Mouse (Mus musculus): ENCODE data around the gene Tdo2. TPM values are rescaled to one million over a fixed set of nuclear protein-coding genes. Genes with fewer than 3 reads are reported as not detected.

Tdo2 gene
- polyA plus RNA-seq, 1 experiment from 2014 or later = 0.08 TPM

GRCm38 (mm10) chr3:81932141-81933101 lies 43.6 kb downstream of the Tdo2 start, which contains the start of gene Ctso:
Gene Ctso (plus strand): TSS chr3:81932601.
- 0 out of 2 replicates have a peak, but pooled peaks cover 4% of the 10 kb centered on the region for H3K4me1 ChIP-seq (ENCODE audit: control insufficient read depth, insufficient read depth, low read length)
- H3K27me3 ChIP-seq (ENCODE audit: control insufficient read depth, insufficient read depth, low read length) = no peaks in the 10 kb centered on the region
- ATAC-seq (ENCODE audit: low FRiP score, low TSS enrichment) = peak; percentile 93
- no peaks in the 10 kb centered on the region for H3K9me3 ChIP-seq (ENCODE audit: control insufficient read depth, low read length)
- WGBS = 14% methylated on average over 27 of the region's 27 CpGs
- peak within 1 kb of the TSS; percentile 78 for H3K27ac ChIP-seq (ENCODE audit: low read depth, low read length)
- no peaks in the 10 kb centered on the region for H3K36me3 ChIP-seq (ENCODE audit: control insufficient read depth, insufficient read depth, low read length)
- peak within 1 kb of the TSS; percentile 48 for H3K4me2 ChIP-seq (replicated peaks; ENCODE audit: low read depth, low read length)
- peak within 1 kb of the TSS; percentile 83 for H3K4me3 ChIP-seq (ENCODE audit: low read length)
- H3K9ac ChIP-seq (ENCODE audit: low read depth, low read length) = peak within 1 kb of the TSS; percentile 80

GRCm38 (mm10) chr3:81931695-81932094 lies 44.3 kb downstream of the Tdo2 start:
- Histone ChIP-seq H3K36me3 (ENCODE audit: control insufficient read depth, insufficient read depth, low read length) (no peaks in the 10 kb centered on the region), H3K9me3 (ENCODE audit: control insufficient read depth, low read length) (no peaks in the 10 kb centered on the region), H3K4me1 (ENCODE audit: control insufficient read depth, insufficient read depth, low read length) (0 out of 2 replicates have a peak, but pooled peaks cover 4% of the 10 kb centered on the region), H3K4me3 (ENCODE audit: low read length) (no peak overlapping the region), H3K4me2 (replicated peaks; ENCODE audit: low read depth, low read length) (no peak overlapping the region), H3K9ac (ENCODE audit: low read depth, low read length) (no peak overlapping the region), H3K27me3 (ENCODE audit: control insufficient read depth, insufficient read depth, low read length) (no peaks in the 10 kb centered on the region), H3K27ac (ENCODE audit: low read depth, low read length) (no peak overlapping the region)
- WGBS = 72% methylated on average over 3 of the region's 3 CpGs
- no peak for ATAC-seq (ENCODE audit: low FRiP score, low TSS enrichment)

- 0 out of 2 replicates have a peak, but pooled peaks cover 4% of the 10 kb centered on the region for H3K4me1 ChIP-seq (ENCODE audit: control insufficient read depth, insufficient read depth, low read length)
- H3K9me3 ChIP-seq (ENCODE audit: control insufficient read depth, low read length) = no peaks in the 10 kb centered on the region
- H3K36me3 ChIP-seq (ENCODE audit: control insufficient read depth, insufficient read depth, low read length) = no peaks in the 10 kb centered on the region
- 84% methylated on average over 1 of the region's 1 CpGs for WGBS
- no peak overlapping the region for H3K9ac ChIP-seq (ENCODE audit: low read depth, low read length)
- no peaks in the 10 kb centered on the region for H3K27me3 ChIP-seq (ENCODE audit: control insufficient read depth, insufficient read depth, low read length)
- no peak overlapping the region for H3K4me2 ChIP-seq (replicated peaks; ENCODE audit: low read depth, low read length)
- no peak overlapping the region for H3K27ac ChIP-seq (ENCODE audit: low read depth, low read length)
- H3K4me3 ChIP-seq (ENCODE audit: low read length) = no peak overlapping the region
- no peak for ATAC-seq (ENCODE audit: low FRiP score, low TSS enrichment)
Observed at GRCm38 (mm10) chr3:81929073-81929472, 46.9 kb downstream of the Tdo2 start.

GRCm38 (mm10) chr3:81926764-81927325 lies 49.2 kb downstream of the Tdo2 start:
- no peak overlapping the region for H3K9ac ChIP-seq (ENCODE audit: low read depth, low read length)
- 0 out of 2 replicates have a peak, but pooled peaks have one; percentile 30 for ATAC-seq (ENCODE audit: low FRiP score, low TSS enrichment)
- H3K4me3 ChIP-seq (ENCODE audit: low read length) = no peak overlapping the region
- no peaks in the 10 kb centered on the region for H3K27me3 ChIP-seq (ENCODE audit: control insufficient read depth, insufficient read depth, low read length)
- 48% methylated on average over 9 of the region's 9 CpGs for WGBS
- H3K27ac ChIP-seq (ENCODE audit: low read depth, low read length) = no peak overlapping the region
- no peak overlapping the region for H3K4me2 ChIP-seq (replicated peaks; ENCODE audit: low read depth, low read length)
- H3K36me3 ChIP-seq (ENCODE audit: control insufficient read depth, insufficient read depth, low read length) = no peaks in the 10 kb centered on the region
- H3K4me1 ChIP-seq (ENCODE audit: control insufficient read depth, insufficient read depth, low read length) = 0 out of 2 replicates have a peak, but pooled peaks cover 4% of the 10 kb centered on the region
- no peaks in the 10 kb centered on the region for H3K9me3 ChIP-seq (ENCODE audit: control insufficient read depth, low read length)

GRCm38 (mm10) chr3:81925856-81926255 lies 50.1 kb downstream of the Tdo2 start:
- Histone ChIP-seq H3K4me1 (ENCODE audit: control insufficient read depth, insufficient read depth, low read length) (0 out of 2 replicates have a peak, but pooled peaks cover 4% of the 10 kb centered on the region), H3K27me3 (ENCODE audit: control insufficient read depth, insufficient read depth, low read length) (no peaks in the 10 kb centered on the region), H3K9me3 (ENCODE audit: control insufficient read depth, low read length) (no peaks in the 10 kb centered on the region), H3K4me3 (ENCODE audit: low read length) (no peak overlapping the region), H3K4me2 (replicated peaks; ENCODE audit: low read depth, low read length) (no peak overlapping the region), H3K36me3 (ENCODE audit: control insufficient read depth, insufficient read depth, low read length) (no peaks in the 10 kb centered on the region), H3K9ac (ENCODE audit: low read depth, low read length) (no peak overlapping the region), H3K27ac (ENCODE audit: low read depth, low read length) (no peak overlapping the region)
- no peak for ATAC-seq (ENCODE audit: low FRiP score, low TSS enrichment)
- WGBS = 40% methylated on average over 5 of the region's 5 CpGs

GRCm38 (mm10) chr3:81924931-81925330 lies 51.1 kb downstream of the Tdo2 start:
- H3K36me3 ChIP-seq (ENCODE audit: control insufficient read depth, insufficient read depth, low read length) = no peaks in the 10 kb centered on the region
- no peak overlapping the region for H3K27ac ChIP-seq (ENCODE audit: low read depth, low read length)
- no peak overlapping the region for H3K4me3 ChIP-seq (ENCODE audit: low read length)
- 2% methylated on average over 1 of the region's 1 CpGs for WGBS
- H3K9me3 ChIP-seq (ENCODE audit: control insufficient read depth, low read length) = no peaks in the 10 kb centered on the region
- H3K4me2 ChIP-seq (replicated peaks; ENCODE audit: low read depth, low read length) = no peak overlapping the region
- H3K4me1 ChIP-seq (ENCODE audit: control insufficient read depth, insufficient read depth, low read length) = 0 out of 2 replicates have a peak, but pooled peaks cover under 1% of the 10 kb centered on the region
- no peak for ATAC-seq (ENCODE audit: low FRiP score, low TSS enrichment)
- H3K27me3 ChIP-seq (ENCODE audit: control insufficient read depth, insufficient read depth, low read length) = no peaks in the 10 kb centered on the region
- no peak overlapping the region for H3K9ac ChIP-seq (ENCODE audit: low read depth, low read length)

GRCm38 (mm10) chr3:81922910-81923309 lies 53.1 kb downstream of the Tdo2 start:
- Histone ChIP-seq H3K36me3 (ENCODE audit: control insufficient read depth, insufficient read depth, low read length) (no peaks in the 10 kb centered on the region), H3K4me3 (ENCODE audit: low read length) (no peak overlapping the region), H3K27ac (ENCODE audit: low read depth, low read length) (no peak overlapping the region), H3K4me1 (ENCODE audit: control insufficient read depth, insufficient read depth, low read length) (no peaks in the 10 kb centered on the region), H3K27me3 (ENCODE audit: control insufficient read depth, insufficient read depth, low read length) (no peaks in the 10 kb centered on the region), H3K9ac (ENCODE audit: low read depth, low read length) (no peak overlapping the region), H3K4me2 (replicated peaks; ENCODE audit: low read depth, low read length) (no peak overlapping the region), H3K9me3 (ENCODE audit: control insufficient read depth, low read length) (no peaks in the 10 kb centered on the region)
- WGBS = 64% methylated on average over 4 of the region's 4 CpGs
- no peak for ATAC-seq (ENCODE audit: low FRiP score, low TSS enrichment)

- Histone ChIP-seq H3K36me3 (ENCODE audit: control insufficient read depth, insufficient read depth, low read length) (no peaks in the 10 kb centered on the region), H3K4me3 (ENCODE audit: low read length) (no peak overlapping the region), H3K27ac (ENCODE audit: low read depth, low read length) (no peak overlapping the region), H3K4me1 (ENCODE audit: control insufficient read depth, insufficient read depth, low read length) (no peaks in the 10 kb centered on the region), H3K4me2 (replicated peaks; ENCODE audit: low read depth, low read length) (no peak overlapping the region), H3K9ac (ENCODE audit: low read depth, low read length) (no peak overlapping the region), H3K9me3 (ENCODE audit: control insufficient read depth, low read length) (no peaks in the 10 kb centered on the region), H3K27me3 (ENCODE audit: control insufficient read depth, insufficient read depth, low read length) (no peaks in the 10 kb centered on the region)
- 72% methylated on average over 3 of the region's 3 CpGs for WGBS
- ATAC-seq (ENCODE audit: low FRiP score, low TSS enrichment) = no peak
Observed at GRCm38 (mm10) chr3:81919681-81920080, 56.3 kb downstream of the Tdo2 start.

GRCm38 (mm10) chr3:81918215-81918614 lies 57.8 kb downstream of the Tdo2 start:
- Histone ChIP-seq H3K4me2 (replicated peaks; ENCODE audit: low read depth, low read length) (no peak overlapping the region), H3K36me3 (ENCODE audit: control insufficient read depth, insufficient read depth, low read length) (no peaks in the 10 kb centered on the region), H3K9me3 (ENCODE audit: control insufficient read depth, low read length) (no peaks in the 10 kb centered on the region), H3K4me1 (ENCODE audit: control insufficient read depth, insufficient read depth, low read length) (no peaks in the 10 kb centered on the region), H3K27me3 (ENCODE audit: control insufficient read depth, insufficient read depth, low read length) (no peaks in the 10 kb centered on the region), H3K9ac (ENCODE audit: low read depth, low read length) (no peak overlapping the region), H3K4me3 (ENCODE audit: low read length) (no peak overlapping the region), H3K27ac (ENCODE audit: low read depth, low read length) (no peak overlapping the region)
- no peak for ATAC-seq (ENCODE audit: low FRiP score, low TSS enrichment)
- 89% methylated on average over 8 of the region's 8 CpGs for WGBS
